ENCODE assay signal across 10 mouse cellular contexts in genomic region chr12:4558475-4559279, GRCm38 (mm10). TPM values are rescaled to one million over a fixed set of nuclear protein-coding genes. Genes with fewer than 3 reads are reported as not detected.
DNase-seq lines count a peak whose midpoint lies in the region; ATAC-seq lines count a peak whose summit lies in the region.
"Had no signal": no experiment of that assay in that cellular context is flagged by ENCODE, and none has a peak within 500 bp of the region (broad histone marks: within the 10 kb centered on the region; RNA-seq: fewer than 3 reads in every experiment).

No protein-coding gene starts in this region.

- no peaks in the 10 kb centered on the region for H3K36me3 ChIP-seq in hindbrain, embryonic 11.5 days (ENCODE audit: control insufficient read depth, insufficient read depth, low read length)
- H3K36me3 ChIP-seq: hindbrain, embryonic 10.5 days had no signal

- no peak overlapping the region for H3K4me2 ChIP-seq in hindbrain, embryonic 11.5 days (replicated peaks; ENCODE audit: low read depth, low read length)

- no peak overlapping the region for H3K9ac ChIP-seq in hindbrain, embryonic 11.5 days (ENCODE audit: low read depth, low read length)

- no peaks in the 10 kb centered on the region for H3K9me3 ChIP-seq in hindbrain, embryonic 11.5 days (ENCODE audit: control insufficient read depth, low read length)

- DNase-seq in CD4-positive helper T cell, adult 2 months (ENCODE audit: low read depth, low spot score) = peak; percentile 76
- DNase-seq in R1 (ENCODE audit: low read depth, low spot score) = peak; percentile 97
- peak; percentile 67 for DNase-seq in heart, postnatal 4 days
- DNase-seq in lung, postnatal 4 days = peak; percentile 24 to 34
- no peak for DNase-seq in hindbrain, embryonic 11.5 days (ENCODE audit: low spot score)
- no peak for DNase-seq in spleen, adult 18-20 months
- DNase-seq in left cerebral cortex, adult 8-10 months (ENCODE audit: low spot score in 2 of 2) = no peak

- no peak for ATAC-seq in hindbrain, embryonic 11.5 days (ENCODE audit: low FRiP score)
- no peak for ATAC-seq in megakaryocyte, adult 5-6 weeks (ENCODE audit: poor library complexity, severe bottlenecking)

- no peak overlapping the region for H3K27ac ChIP-seq in hindbrain, embryonic 11.5 days (ENCODE audit: low read depth, low read length)
- H3K27ac ChIP-seq: hindbrain, embryonic 10.5 days had no signal

- no peak overlapping the region for H3K4me3 ChIP-seq in hindbrain, embryonic 11.5 days (ENCODE audit: low read depth, low read length)
- H3K4me3 ChIP-seq: hindbrain, embryonic 10.5 days; megakaryocyte, embryonic 14.5 days had no signal

- H3K4me1 ChIP-seq in hindbrain, embryonic 11.5 days (replicated peaks; ENCODE audit: control insufficient read depth, insufficient read depth, low read length) = no peaks in the 10 kb centered on the region
- H3K4me1 ChIP-seq: hindbrain, embryonic 10.5 days had no signal

- WGBS in hindbrain, embryonic 11.5 days = 82% methylated on average over 9 of the region's 9 CpGs

- H3K27me3 ChIP-seq in hindbrain, embryonic 11.5 days (ENCODE audit: control insufficient read depth, insufficient read depth, low read length) = no peaks in the 10 kb centered on the region
- H3K27me3 ChIP-seq: megakaryocyte, embryonic 14.5 days had no signal

RNA-seq across cellular contexts. Expression of gene Itsn2, which starts 33.8 kb away (rescaled TPM):
- total RNA-seq in heart, postnatal 4 days (2021) = 10 to 100 TPM; 54.0 to 54.8 TPM
- polyA plus RNA-seq in hindbrain, embryonic 11.5 days (2014; fragmentation: Nextera tagmentation; extraction: Ambion mirVana) = 19.3 and 20.6 TPM in 2 replicates
- total RNA-seq in left cerebral cortex, adult 8-10 months (2022) = 10 to 100 TPM; 65.5 to 75.0 (median 69.1) TPM
- 94.6 and 113 TPM in 2 replicates for total RNA-seq in megakaryocyte, adult 5-6 weeks (2015)
- 201 and 212 TPM in 2 replicates for total RNA-seq in megakaryocyte, adult 5-6 weeks (2017)

RNA-seq across cellular contexts. Expression of gene Gm3625, which starts 34.0 kb away (rescaled TPM):
- not detected for total RNA-seq in heart, postnatal 4 days (2021)
- polyA plus RNA-seq in hindbrain, embryonic 11.5 days (2014; fragmentation: Nextera tagmentation; extraction: Ambion mirVana) = not detected in 2 replicates
- not detected for total RNA-seq in left cerebral cortex, adult 8-10 months (2022)
- total RNA-seq in megakaryocyte, adult 5-6 weeks (2015) = not detected in 2 replicates
- total RNA-seq in megakaryocyte, adult 5-6 weeks (2017) = not detected in 2 replicates
- polyA plus RNA-seq: hindbrain, embryonic 10.5 days had no signal

Comparison
In these comparisons a context has a peak if more than half of its experiments do, and no peak if none do; other contexts are left out.
1. DNase-seq: peak in CD4-positive helper T cell, adult 2 months (single experiment), R1 (single experiment), heart, postnatal 4 days (single experiment) and lung, postnatal 4 days (2 of 2); none in hindbrain, embryonic 11.5 days (single experiment), spleen, adult 18-20 months (0 of 2) and left cerebral cortex, adult 8-10 months (0 of 2).